Mouse (Mus musculus): Measurements from ENCODE around the gene Rbfox1.

GRCm38 (mm10) chr16:6242468-6242867 is 357.3 kb downstream of the Rbfox1 start:
- no peak for TF ChIP-seq FLI1 (IDR thresholded peaks at IDR 0.05; ENCODE audit: low read length)
- no peak for TF ChIP-seq GATA1 (IDR thresholded peaks at IDR 0.05; ENCODE audit: borderline replicate concordance, low read length)

All from megakaryocyte, embryonic 14.5 days (primary cell).